In the genomic region with DNA sequence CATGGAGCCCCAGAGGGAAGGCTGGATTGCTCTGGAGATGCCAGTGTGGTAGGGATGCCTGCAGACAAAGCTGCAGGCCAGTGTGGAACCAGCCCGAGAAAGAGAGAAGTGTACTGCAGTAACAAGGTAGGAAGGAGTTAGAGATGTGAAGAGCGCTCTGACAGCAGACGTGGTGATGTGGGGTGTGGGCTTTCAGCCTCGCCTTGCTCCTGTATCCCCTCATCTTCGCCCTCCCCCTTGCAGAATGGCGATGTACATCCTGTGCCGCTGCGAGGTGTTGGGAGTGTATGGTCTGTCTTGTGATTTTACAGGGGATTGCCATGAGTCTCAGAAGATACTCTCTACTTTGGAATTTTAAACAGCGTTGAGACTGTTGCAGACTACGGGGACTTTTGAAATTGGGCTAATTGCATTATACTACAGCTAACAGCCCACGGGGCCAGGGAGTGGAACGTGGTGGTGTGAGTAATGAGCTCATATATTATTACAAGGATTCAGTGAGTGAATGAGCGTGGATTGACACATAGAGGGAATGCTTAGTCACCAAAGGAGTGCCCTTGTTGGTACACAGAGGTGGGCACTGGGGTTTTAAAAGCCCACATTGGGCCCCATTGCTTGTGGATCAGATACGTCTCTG, we compare ENCODE assay signal across 26 mouse cellular contexts. TPM values are rescaled to one million over a fixed set of nuclear protein-coding genes. Genes with fewer than 3 reads are reported as not detected.
DNase-seq lines count a peak whose midpoint lies in the region; ATAC-seq lines count a peak whose summit lies in the region.
"Had no signal": no experiment of that assay in that cellular context is flagged by ENCODE, and none has a peak within 500 bp of the region (broad histone marks: within the 10 kb centered on the region; RNA-seq: fewer than 3 reads in every experiment).

No protein-coding gene starts in this region.

- no peaks in the 10 kb centered on the region for H3K9me3 ChIP-seq in hindbrain, embryonic 16.5 days (ENCODE audit: control insufficient read depth, low read length)
- H3K9me3 ChIP-seq in hindbrain, embryonic 12.5 days (replicated peaks), result no peaks in the 10 kb centered on the region
- no peaks in the 10 kb centered on the region for H3K9me3 ChIP-seq in midbrain, embryonic 14.5 days (ENCODE audit: control insufficient read depth, low read length)
- no peaks in the 10 kb centered on the region for H3K9me3 ChIP-seq in midbrain, embryonic 11.5 days (ENCODE audit: control insufficient read depth, low read length)
- H3K9me3 ChIP-seq in midbrain, embryonic 15.5 days, result no peaks in the 10 kb centered on the region
- H3K9me3 ChIP-seq: embryonic facial prominence, embryonic 10.5 days; embryonic facial prominence, embryonic 15.5 days; forebrain, embryonic 13.5 days; heart, embryonic 13.5 days; limb, embryonic 13.5 days; lung, embryonic 15.5 days had no signal

- no peaks in the 10 kb centered on the region for H3K4me1 ChIP-seq in hindbrain, embryonic 16.5 days (ENCODE audit: control insufficient read depth, insufficient read depth, low read depth, low read length)
- no peaks in the 10 kb centered on the region for H3K4me1 ChIP-seq in hindbrain, embryonic 12.5 days
- H3K4me1 ChIP-seq in midbrain, embryonic 14.5 days (ENCODE audit: control insufficient read depth, insufficient read depth, low read length), result no peaks in the 10 kb centered on the region
- H3K4me1 ChIP-seq in midbrain, embryonic 11.5 days (ENCODE audit: control insufficient read depth, insufficient read depth, low read length), result no peaks in the 10 kb centered on the region
- H3K4me1 ChIP-seq in midbrain, embryonic 15.5 days, result no peaks in the 10 kb centered on the region
- H3K4me1 ChIP-seq: embryonic facial prominence, embryonic 10.5 days; embryonic facial prominence, embryonic 15.5 days; forebrain, embryonic 13.5 days; heart, embryonic 13.5 days; limb, embryonic 13.5 days; lung, embryonic 15.5 days had no signal

- DNase-seq in midbrain, embryonic 14.5 days, result no peak
- no peak for DNase-seq in midbrain, embryonic 11.5 days (ENCODE audit: low spot score, missing footprints)
- DNase-seq in lung, postnatal 4 days, result no peak
- no peak for DNase-seq in gastrocnemius, postnatal 4 days (ENCODE audit: low spot score in 2 of 2)
- DNase-seq: adrenal gland, adult 2 months; cerebellum, adult 2 months; cerebellum, postnatal 25 days; gastrocnemius, postnatal 25 days; heart, postnatal 10 days; kidney, adult 2 months; kidney, postnatal 4 days; right cerebral cortex, postnatal 4 days; thymus, adult 2 months; thymus, postnatal 36 days had no signal

- H3K4me2 ChIP-seq in hindbrain, embryonic 16.5 days (ENCODE audit: low read length), result no peak overlapping the region
- no peak overlapping the region for H3K4me2 ChIP-seq in hindbrain, embryonic 12.5 days (replicated peaks)
- no peak overlapping the region for H3K4me2 ChIP-seq in midbrain, embryonic 14.5 days (ENCODE audit: low read length)
- H3K4me2 ChIP-seq in midbrain, embryonic 11.5 days, result no peak overlapping the region
- no peak overlapping the region for H3K4me2 ChIP-seq in midbrain, embryonic 15.5 days
- H3K4me2 ChIP-seq: embryonic facial prominence, embryonic 15.5 days; forebrain, embryonic 13.5 days; heart, embryonic 13.5 days; limb, embryonic 13.5 days; liver, embryonic 11.5 days; lung, embryonic 15.5 days had no signal

- no peaks in the 10 kb centered on the region for H3K27me3 ChIP-seq in hindbrain, embryonic 16.5 days (replicated peaks; ENCODE audit: control insufficient read depth, insufficient read depth, low read length)
- no peaks in the 10 kb centered on the region for H3K27me3 ChIP-seq in hindbrain, embryonic 12.5 days
- no peaks in the 10 kb centered on the region for H3K27me3 ChIP-seq in midbrain, embryonic 14.5 days (ENCODE audit: control insufficient read depth, insufficient read depth, low read length)
- no peaks in the 10 kb centered on the region for H3K27me3 ChIP-seq in midbrain, embryonic 11.5 days (ENCODE audit: control insufficient read depth, insufficient read depth, low read length)
- no peaks in the 10 kb centered on the region for H3K27me3 ChIP-seq in midbrain, embryonic 15.5 days (replicated peaks)
- H3K27me3 ChIP-seq: embryonic facial prominence, embryonic 15.5 days; forebrain, embryonic 13.5 days; heart, embryonic 13.5 days; limb, embryonic 13.5 days; lung, embryonic 15.5 days had no signal

- ATAC-seq in hindbrain, embryonic 16.5 days, result peak; percentile 54; the same call in 1 of the 2 replicates
- ATAC-seq in hindbrain, embryonic 12.5 days (ENCODE audit: low FRiP score), result no peak
- ATAC-seq in midbrain, embryonic 14.5 days (ENCODE audit: low FRiP score, low TSS enrichment), result no peak
- ATAC-seq in midbrain, embryonic 11.5 days (ENCODE audit: low FRiP score), result no peak
- 0 out of 2 replicates have a peak, but pooled peaks have one; percentile 17 for ATAC-seq in midbrain, embryonic 15.5 days (replicated peaks)
- ATAC-seq: activated CD4-positive, CD25-positive, alpha-beta regulatory T cell, adult 4 months; forebrain, embryonic 13.5 days; inflammation-experienced regulatory T-cells, adult 6 months had no signal

- 89% methylated on average over 14 of the region's 14 CpGs for WGBS in hindbrain, embryonic 16.5 days
- WGBS in hindbrain, embryonic 12.5 days, result 92% methylated on average over 14 of the region's 14 CpGs
- 89% methylated on average over 14 of the region's 14 CpGs for WGBS in midbrain, embryonic 14.5 days
- WGBS in midbrain, embryonic 11.5 days, result 95% methylated on average over 14 of the region's 14 CpGs
- WGBS in midbrain, embryonic 15.5 days, result 86% methylated on average over 14 of the region's 14 CpGs

- no peak overlapping the region for H3K9ac ChIP-seq in hindbrain, embryonic 16.5 days (ENCODE audit: low read depth, low read length)
- H3K9ac ChIP-seq in hindbrain, embryonic 12.5 days, result no peak overlapping the region
- H3K9ac ChIP-seq in midbrain, embryonic 14.5 days (replicated peaks; ENCODE audit: low read length), result no peak overlapping the region
- no peak overlapping the region for H3K9ac ChIP-seq in midbrain, embryonic 11.5 days (ENCODE audit: low read length)
- H3K9ac ChIP-seq in midbrain, embryonic 15.5 days, result no peak overlapping the region
- H3K9ac ChIP-seq: embryonic facial prominence, embryonic 15.5 days; forebrain, embryonic 13.5 days; heart, embryonic 13.5 days; limb, embryonic 13.5 days; lung, embryonic 15.5 days had no signal

- no peak overlapping the region for H3K4me3 ChIP-seq in hindbrain, embryonic 16.5 days (ENCODE audit: low read length)
- no peak overlapping the region for H3K4me3 ChIP-seq in hindbrain, embryonic 12.5 days
- no peak overlapping the region for H3K4me3 ChIP-seq in midbrain, embryonic 14.5 days (replicated peaks; ENCODE audit: low read depth, low read length)
- H3K4me3 ChIP-seq in midbrain, embryonic 11.5 days (ENCODE audit: low read depth, low read length), result no peak overlapping the region
- no peak overlapping the region for H3K4me3 ChIP-seq in midbrain, embryonic 15.5 days
- H3K4me3 ChIP-seq: embryonic facial prominence, embryonic 10.5 days; embryonic facial prominence, embryonic 15.5 days; forebrain, embryonic 13.5 days; heart, embryonic 13.5 days; limb, embryonic 13.5 days; lung, embryonic 15.5 days had no signal

- peak overlapping the region; percentile 25 for H3K27ac ChIP-seq in hindbrain, embryonic 16.5 days (ENCODE audit: low read depth, low read length)
- no peak overlapping the region for H3K27ac ChIP-seq in hindbrain, embryonic 12.5 days
- peak overlapping the region; percentile 49; the same call in 1 of the 2 replicates for H3K27ac ChIP-seq in midbrain, embryonic 14.5 days (replicated peaks; ENCODE audit: low read depth, low read length)
- H3K27ac ChIP-seq in midbrain, embryonic 11.5 days (ENCODE audit: low read depth, low read length), result no peak overlapping the region
- peak overlapping the region; percentile 10; the same call in 1 of the 2 replicates for H3K27ac ChIP-seq in midbrain, embryonic 15.5 days
- H3K27ac ChIP-seq: embryonic facial prominence, embryonic 10.5 days; embryonic facial prominence, embryonic 15.5 days; forebrain, embryonic 13.5 days; heart, embryonic 13.5 days; limb, embryonic 13.5 days; lung, embryonic 15.5 days had no signal

- H3K36me3 ChIP-seq in hindbrain, embryonic 16.5 days (ENCODE audit: control insufficient read depth, insufficient read depth, low read length), result peaks cover 76% of the 10 kb centered on the region
- H3K36me3 ChIP-seq in hindbrain, embryonic 12.5 days, result peaks cover 98% of the 10 kb centered on the region
- peaks cover 97% of the 10 kb centered on the region for H3K36me3 ChIP-seq in midbrain, embryonic 14.5 days (ENCODE audit: control insufficient read depth, insufficient read depth, low read length)
- H3K36me3 ChIP-seq in midbrain, embryonic 11.5 days (ENCODE audit: control insufficient read depth, insufficient read depth, low read length), result peaks cover 80% of the 10 kb centered on the region
- H3K36me3 ChIP-seq in midbrain, embryonic 15.5 days (replicated peaks), result peaks cover 83% of the 10 kb centered on the region

RNA-seq across cellular contexts. Expression of a gene that starts 19.3 kb away (rescaled TPM):
- polyA plus RNA-seq in hindbrain, embryonic 16.5 days (2015; fragmentation: Nextera tagmentation; extraction: Ambion mirVana), result 2.3 and 2.7 TPM in 2 replicates
- 3.6 and 4.6 TPM in 2 replicates for polyA plus RNA-seq in hindbrain, embryonic 12.5 days (2016; fragmentation: Nextera tagmentation; extraction: Ambion mirVana)
- 0.69 and 2.8 TPM in 2 replicates for polyA plus RNA-seq in midbrain, embryonic 14.5 days (2014; fragmentation: Nextera tagmentation; extraction: Ambion mirVana)
- 2.0 and 3.1 TPM in 2 replicates for polyA plus RNA-seq in midbrain, embryonic 11.5 days (2014; fragmentation: Nextera tagmentation; extraction: Ambion mirVana)
- polyA plus RNA-seq in midbrain, embryonic 15.5 days (2015; fragmentation: Nextera tagmentation; extraction: Ambion mirVana), result 3.3 and 3.4 TPM in 2 replicates
- total RNA-seq in gastrocnemius, postnatal 4 days (2021), result 1 to 10 TPM; 6.4 to 7.7 TPM

Comparison
In these comparisons a context has a peak if more than half of its experiments do, and no peak if none do; other contexts are left out.
1. ATAC-seq: peak in hindbrain, embryonic 16.5 days (single experiment) and midbrain, embryonic 15.5 days (single experiment); none in hindbrain, embryonic 12.5 days (single experiment), midbrain, embryonic 14.5 days (single experiment) and midbrain, embryonic 11.5 days (single experiment).
2. H3K27ac ChIP-seq: peak in hindbrain, embryonic 16.5 days (single experiment), midbrain, embryonic 14.5 days (single experiment) and midbrain, embryonic 15.5 days (single experiment); none in hindbrain, embryonic 12.5 days (single experiment) and midbrain, embryonic 11.5 days (single experiment).